Mouse (Mus musculus) lung, embryonic 16.5 days (tissue): ENCODE measurements around the gene Kcnj5. TPM values are rescaled to one million over a fixed set of nuclear protein-coding genes. Genes with fewer than 3 reads are reported as not detected.
A peak's percentile ranks its signal among the peaks of the same experiment; 100 is the strongest.

Source experiments
- ATAC-seq: fragments of 200-750 bp; cut with Nextera tagmentation; 2 replicates; pipeline ENCODE4 v1.8.0; 2017; ENCODE audit warnings: low read depth, mild to moderate bottlenecking, moderate library complexity
- H3K27ac ChIP-seq: fragments of 300-500 bp; sonication (generic); 2 replicates; pipeline ENCODE4 v1.5.1; 2014; ENCODE audit warnings: mild to moderate bottlenecking, control low read depth, low read length
- H3K27me3 ChIP-seq: fragments of 300-500 bp; sonication (generic); 2 replicates; pipeline ENCODE4 v1.6.1; 2014; ENCODE audit warnings: low read depth, low read length, mixed read lengths; ENCODE audit not compliant: control insufficient read depth, insufficient read depth
- H3K36me3 ChIP-seq: fragments of 300-500 bp; sonication (generic); 2 replicates; pipeline ENCODE4 v1.6.1; 2014; ENCODE audit warnings: low read length; ENCODE audit not compliant: control insufficient read depth, insufficient read depth
- H3K4me1 ChIP-seq: fragments of 300-500 bp; sonication (generic); replicated peaks from 2 replicates; pipeline ENCODE4 v1.6.1; 2014; ENCODE audit warnings: low read length, mixed read lengths; ENCODE audit not compliant: control insufficient read depth, insufficient read depth
- H3K4me2 ChIP-seq: fragments of 300-500 bp; sonication (generic); 2 replicates; pipeline ENCODE4 v1.6.1; 2014; ENCODE audit warnings: low read depth, low read length, control low read depth
- H3K4me3 ChIP-seq: fragments of 300-500 bp; sonication (generic); 2 replicates; pipeline ENCODE4 v1.5.1; 2014; ENCODE audit warnings: mild to moderate bottlenecking, low read length, control low read depth
- H3K9ac ChIP-seq: fragments of 300-500 bp; sonication (generic); 2 replicates; pipeline ENCODE4 v1.6.1; 2014; ENCODE audit warnings: low read length, control low read depth
- H3K9me3 ChIP-seq: fragments of 300-500 bp; sonication (generic); 2 replicates; pipeline ENCODE4 v1.6.1; 2016; ENCODE audit warnings: low read length; ENCODE audit not compliant: control insufficient read depth
- WGBS: fragments of 180-500 bp; shearing (Covaris S2); extraction: QIAGEN DNeasy Blood & Tissue Kit; methylation state at CpG from one replicate; pipeline ENCODE4 v1.1.7; 2014; 5-methylcytosine and 5-hydroxymethylcytosine counted together
- polyA plus RNA-seq: library from polyadenylated mRNA; unstranded; fragments of >200 nt; fragmentation: Nextera tagmentation; extraction: Ambion mirVana; gene quantifications from 2 replicates; pipeline ENCODE4 v1.2.1, GENCODE M21; 2015

Gene Kcnj5
- polyA plus RNA-seq, 1 experiment from 2014 or later = 2.7 TPM

DNA sequence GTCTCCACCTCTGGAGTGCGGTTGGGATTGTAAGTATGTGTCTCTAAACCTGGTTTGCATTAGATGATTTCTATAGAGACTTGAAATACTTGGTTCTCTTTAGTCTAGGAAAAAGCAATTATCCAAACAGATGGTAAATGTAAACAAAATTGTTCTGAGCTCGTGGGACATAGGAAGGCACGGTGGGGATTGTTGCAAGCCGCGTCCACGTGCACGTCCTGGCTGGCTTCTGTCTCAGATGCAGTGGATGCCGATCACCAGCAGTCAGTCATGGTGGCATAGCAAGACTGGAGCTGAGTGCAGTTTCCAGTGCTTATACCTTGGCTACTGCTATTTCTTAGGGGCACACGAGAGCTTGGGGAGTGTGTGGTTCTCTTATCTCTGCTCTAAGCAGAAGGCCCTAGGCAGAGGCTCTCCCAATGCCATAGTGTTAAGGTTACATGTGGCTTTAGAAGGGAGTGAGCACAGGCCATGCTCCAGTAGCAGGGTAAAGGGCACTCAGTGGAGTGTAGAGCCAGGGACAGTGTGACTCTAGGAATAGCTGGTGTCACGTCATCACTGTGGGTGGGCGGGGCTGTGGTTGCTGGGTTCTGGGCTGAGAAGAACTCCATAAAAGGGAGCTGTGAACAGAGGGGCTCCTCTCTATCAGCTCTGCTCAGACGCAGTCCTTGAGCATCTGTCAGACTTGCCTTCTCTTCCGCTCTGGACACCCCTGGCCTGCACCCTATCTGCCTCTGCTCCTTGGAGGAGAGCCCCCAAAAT is 8.6 kb downstream of the Kcnj5 start:
- ATAC-seq = peak; percentile 84
- Histone ChIP-seq H3K36me3 (no peaks in the 10 kb centered on the region), H3K27me3 (no peaks in the 10 kb centered on the region), H3K9me3 (no peaks in the 10 kb centered on the region), H3K4me1 (peaks cover 3% of the 10 kb centered on the region; the same call in 1 of the 2 replicates), H3K9ac (no peak overlapping the region), H3K27ac (no peak overlapping the region), H3K4me3 (no peak overlapping the region), H3K4me2 (no peak overlapping the region)
- WGBS = 62% methylated on average over 13 of the region's 13 CpGs

DNA sequence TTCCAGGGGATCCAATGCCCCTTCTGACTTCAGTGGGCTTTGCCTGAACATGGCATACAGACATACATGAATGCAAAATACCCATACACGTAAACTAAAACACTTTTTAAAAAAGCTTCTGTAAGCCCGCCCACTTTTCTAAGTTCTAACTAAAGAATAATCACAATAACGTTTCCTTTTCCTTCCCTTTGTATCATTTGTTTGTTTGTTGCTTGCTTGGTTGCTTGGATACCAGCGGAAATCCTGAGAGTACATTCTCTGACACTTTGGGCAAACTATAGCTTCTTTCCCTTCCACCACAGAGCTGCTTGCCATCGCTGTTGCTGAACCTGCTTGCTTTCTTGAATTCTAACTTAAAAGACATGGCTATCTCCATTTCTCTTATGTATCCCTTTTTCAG is 13.0 kb downstream of the Kcnj5 start:
- Histone ChIP-seq H3K9ac (no peak overlapping the region), H3K27ac (no peak overlapping the region), H3K4me1 (peaks cover 3% of the 10 kb centered on the region; the same call in 1 of the 2 replicates), H3K9me3 (no peaks in the 10 kb centered on the region), H3K36me3 (no peaks in the 10 kb centered on the region), H3K27me3 (no peaks in the 10 kb centered on the region), H3K4me2 (no peak overlapping the region), H3K4me3 (no peak overlapping the region)
- WGBS = 64% methylated on average over 5 of the region's 5 CpGs
- no peak for ATAC-seq

DNA sequence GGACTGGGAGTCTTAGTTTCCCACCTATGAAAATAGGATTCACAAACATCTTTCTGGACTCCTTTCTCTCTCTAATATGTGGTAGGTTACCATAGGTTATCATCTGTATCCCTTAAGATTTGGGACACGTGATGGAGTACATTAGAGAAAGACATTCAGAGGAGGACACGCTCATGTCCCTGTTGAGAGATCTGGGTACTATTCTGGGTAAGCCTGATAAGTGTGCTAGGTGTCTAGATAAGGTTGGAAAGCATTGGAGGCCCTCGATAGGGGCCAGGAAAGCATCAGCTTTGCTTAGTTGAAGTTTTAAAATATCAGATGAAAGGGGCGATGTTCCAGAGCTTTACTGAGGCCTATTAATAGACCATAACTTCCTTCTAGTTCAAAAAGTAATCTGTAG is 15.4 kb downstream of the Kcnj5 start:
- H3K9ac ChIP-seq = no peak overlapping the region
- 79% methylated on average over 4 of the region's 4 CpGs for WGBS
- H3K27ac ChIP-seq = no peak overlapping the region
- H3K4me2 ChIP-seq = no peak overlapping the region
- no peak overlapping the region for H3K4me3 ChIP-seq
- no peaks in the 10 kb centered on the region for H3K9me3 ChIP-seq
- H3K36me3 ChIP-seq = no peaks in the 10 kb centered on the region
- no peaks in the 10 kb centered on the region for H3K4me1 ChIP-seq
- ATAC-seq = no peak
- H3K27me3 ChIP-seq = no peaks in the 10 kb centered on the region

DNA sequence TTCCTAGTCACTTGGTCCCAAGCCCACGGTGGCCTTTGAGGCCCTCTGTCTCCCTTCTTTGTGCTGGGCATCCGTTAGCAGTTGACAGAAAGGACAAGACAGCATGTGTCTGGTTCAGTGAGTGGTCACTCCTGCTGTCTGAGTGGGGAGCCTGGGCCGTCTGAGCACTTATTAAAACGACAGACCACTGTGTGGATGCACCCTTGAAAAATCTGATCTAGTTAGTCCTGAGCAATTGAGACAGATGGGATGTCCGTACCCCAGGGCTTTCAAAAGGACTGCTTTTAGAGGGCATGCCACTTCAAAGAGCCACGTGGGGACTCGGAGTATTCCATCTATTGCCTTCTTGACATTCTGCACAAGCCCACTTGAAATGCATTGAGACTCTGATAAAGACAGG is 20.5 kb downstream of the Kcnj5 start:
- 37% methylated on average over 7 of the region's 7 CpGs for WGBS
- H3K9me3 ChIP-seq = no peaks in the 10 kb centered on the region
- no peak for ATAC-seq
- H3K4me1 ChIP-seq = peaks cover 4% of the 10 kb centered on the region
- no peaks in the 10 kb centered on the region for H3K27me3 ChIP-seq
- H3K4me2 ChIP-seq = no peak overlapping the region
- no peak overlapping the region for H3K27ac ChIP-seq
- no peak overlapping the region for H3K4me3 ChIP-seq
- no peaks in the 10 kb centered on the region for H3K36me3 ChIP-seq
- H3K9ac ChIP-seq = no peak overlapping the region

DNA sequence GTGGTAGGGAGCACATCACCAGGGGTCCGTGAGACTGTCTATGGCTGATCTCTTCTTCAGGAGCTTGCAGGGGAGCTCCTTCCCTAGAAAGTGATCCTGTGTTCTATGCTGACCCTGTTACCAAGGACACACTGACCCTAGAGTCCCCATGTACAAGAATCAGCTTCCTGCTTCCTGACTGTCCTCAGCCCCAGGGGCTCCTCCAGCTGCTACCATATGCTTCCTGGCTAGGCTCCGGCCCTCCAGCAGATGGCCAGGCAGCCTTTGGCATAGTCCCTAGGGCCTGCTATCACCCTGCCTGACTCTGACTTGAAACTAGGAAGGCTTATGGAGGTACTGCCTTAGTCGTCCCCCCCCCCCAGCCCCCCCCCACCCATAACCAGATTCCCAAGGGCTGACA is 24.0 kb downstream of the Kcnj5 start:
- Histone ChIP-seq H3K9ac (no peak overlapping the region), H3K4me1 (peaks cover 4% of the 10 kb centered on the region), H3K4me3 (no peak overlapping the region), H3K9me3 (no peaks in the 10 kb centered on the region), H3K27me3 (no peaks in the 10 kb centered on the region), H3K36me3 (no peaks in the 10 kb centered on the region), H3K4me2 (no peak overlapping the region), H3K27ac (peak overlapping the region; percentile 17)
- ATAC-seq = peak; percentile 90
- 40% methylated on average over 3 of the region's 3 CpGs for WGBS

DNA sequence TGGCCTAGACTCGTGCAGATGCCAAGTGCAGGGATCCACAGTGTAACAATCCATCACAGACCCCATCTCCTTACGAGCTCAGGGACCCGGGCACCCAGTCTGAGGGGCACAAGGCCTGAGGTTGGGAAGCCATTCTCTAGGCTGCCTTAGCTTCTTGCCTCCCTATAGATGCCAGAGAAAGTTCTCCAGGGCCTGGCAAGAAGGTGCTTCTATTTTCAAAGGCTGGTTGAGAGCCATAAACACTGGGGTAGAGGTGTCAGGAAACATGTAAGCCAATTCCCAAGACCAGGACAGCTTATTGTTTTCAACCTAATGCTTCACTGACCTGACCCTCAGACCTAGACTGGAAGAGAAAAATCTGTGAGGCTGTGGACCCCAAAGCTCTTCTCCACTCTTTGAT is 28.2 kb downstream of the Kcnj5 start:
- ATAC-seq = no peak
- H3K4me1 ChIP-seq = peaks cover 16% of the 10 kb centered on the region
- WGBS = 84% methylated on average over 3 of the region's 3 CpGs
- no peak overlapping the region for H3K4me2 ChIP-seq
- H3K27ac ChIP-seq = no peak overlapping the region
- no peaks in the 10 kb centered on the region for H3K9me3 ChIP-seq
- H3K9ac ChIP-seq = no peak overlapping the region
- no peaks in the 10 kb centered on the region for H3K27me3 ChIP-seq
- H3K4me3 ChIP-seq = no peak overlapping the region
- no peaks in the 10 kb centered on the region for H3K36me3 ChIP-seq

DNA sequence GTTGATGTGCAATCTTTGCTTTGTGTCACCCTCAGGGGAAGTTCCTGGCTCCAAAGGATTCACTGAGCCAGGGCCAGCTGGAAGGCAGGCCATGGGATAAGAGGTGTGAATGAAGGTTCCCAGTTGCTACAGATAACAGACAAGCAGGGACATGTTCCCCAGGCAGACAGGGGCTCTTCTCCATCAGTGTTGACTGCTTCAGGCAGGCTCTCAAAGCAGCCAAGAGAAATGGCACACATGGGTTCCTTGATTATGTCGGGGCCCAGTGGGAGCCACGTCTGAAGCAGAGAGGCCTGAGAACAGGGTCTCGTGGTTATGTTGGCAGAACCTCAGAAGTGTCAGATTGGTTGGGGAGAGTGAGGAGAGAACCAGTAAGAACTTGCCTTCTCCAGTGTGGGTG is 30.1 kb downstream of the Kcnj5 start:
- Histone ChIP-seq H3K4me1 (peaks cover 11% of the 10 kb centered on the region), H3K27me3 (no peaks in the 10 kb centered on the region), H3K9me3 (no peaks in the 10 kb centered on the region), H3K9ac (no peak overlapping the region), H3K4me3 (no peak overlapping the region), H3K27ac (peak overlapping the region; percentile 80), H3K4me2 (no peak overlapping the region), H3K36me3 (no peaks in the 10 kb centered on the region)
- 51% methylated on average over 3 of the region's 3 CpGs for WGBS
- peak; percentile 95 for ATAC-seq

DNA sequence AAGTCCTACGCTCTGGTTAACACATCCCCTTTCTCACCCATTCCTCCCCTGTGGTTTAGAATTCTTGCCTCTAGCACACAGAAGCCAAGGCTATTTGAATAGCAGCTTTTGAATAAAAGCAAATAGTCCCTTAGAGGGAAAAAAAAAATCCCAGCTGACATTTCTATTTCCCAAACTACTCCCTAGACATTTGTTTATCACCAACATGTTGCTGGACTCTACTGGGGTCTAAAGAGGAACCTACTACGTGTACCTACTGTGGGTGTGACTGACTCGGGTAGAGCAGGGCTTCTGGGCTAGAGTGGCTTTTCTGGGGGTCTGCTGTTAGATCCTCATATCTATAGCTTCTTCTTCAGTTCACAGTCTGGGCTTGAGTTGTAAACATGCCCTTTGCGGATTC is 31.9 kb downstream of the Kcnj5 start:
- H3K9ac ChIP-seq = no peak overlapping the region
- 29% methylated on average over 4 of the region's 4 CpGs for WGBS

DNA sequence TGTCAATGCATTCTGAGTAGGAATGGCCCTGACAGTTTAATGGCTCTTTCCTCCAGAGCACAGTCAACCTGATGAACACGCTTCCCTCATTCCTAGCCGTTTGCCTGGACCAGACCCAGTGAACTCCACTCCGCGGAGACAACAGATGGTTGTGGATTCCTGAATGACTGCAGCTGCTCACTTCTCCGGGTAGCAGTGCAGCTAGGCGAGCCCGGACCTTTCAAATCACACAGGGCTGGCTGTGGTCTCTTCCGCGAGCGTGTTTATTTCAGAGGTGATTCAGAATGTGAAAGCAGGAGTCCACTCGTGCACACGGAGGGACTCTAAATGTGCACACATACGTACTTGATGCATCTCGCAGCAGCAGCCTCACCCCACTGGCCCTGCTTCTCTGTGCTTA is 32.4 kb downstream of the Kcnj5 start:
- 39% methylated on average over 14 of the region's 14 CpGs for WGBS
- peak; percentile 23; the same call in 1 of the 2 replicates for ATAC-seq
- Histone ChIP-seq H3K27ac (no peak overlapping the region; the same call in 1 of the 2 replicates), H3K4me3 (no peak overlapping the region), H3K4me1 (peaks cover 11% of the 10 kb centered on the region), H3K9me3 (no peaks in the 10 kb centered on the region), H3K36me3 (no peaks in the 10 kb centered on the region), H3K27me3 (no peaks in the 10 kb centered on the region), H3K9ac (no peak overlapping the region), H3K4me2 (peak overlapping the region; percentile 19)

More for the DNA sequence above, 31.9 kb downstream of the Kcnj5 start:
- Histone ChIP-seq H3K4me1 (peaks cover 11% of the 10 kb centered on the region), H3K27me3 (no peaks in the 10 kb centered on the region), H3K9me3 (no peaks in the 10 kb centered on the region), H3K4me3 (no peak overlapping the region), H3K4me2 (peak overlapping the region; percentile 19), H3K27ac (no peak overlapping the region; the same call in 1 of the 2 replicates), H3K36me3 (no peaks in the 10 kb centered on the region)
- no peak for ATAC-seq
